20 mouse cellular contexts compared by ENCODE assay signal in genomic region chr2:143940406-143940805, GRCm38 (mm10). TPM values are rescaled to one million over a fixed set of nuclear protein-coding genes. Genes with fewer than 3 reads are reported as not detected.
A peak's percentile ranks its signal among the peaks of the same experiment; 100 is the strongest.
DNase-seq lines count a peak whose midpoint lies in the region; ATAC-seq and TF ChIP-seq lines count a peak whose summit lies in the region.
"Had no signal": no experiment of that assay in that cellular context is flagged by ENCODE, and none has a peak within 500 bp of the region (broad histone marks: within the 10 kb centered on the region; RNA-seq: fewer than 3 reads in every experiment).

No protein-coding gene starts in this region.

- no peak overlapping the region for H3K9ac ChIP-seq in liver, embryonic 12.5 days
- H3K9ac ChIP-seq in liver, embryonic 15.5 days: no peak overlapping the region
- H3K9ac ChIP-seq in midbrain, postnatal 0 days (replicated peaks; ENCODE audit: low read length, poor library complexity, severe bottlenecking): no peak overlapping the region
- H3K9ac ChIP-seq: heart, embryonic 15.5 days; limb, embryonic 12.5 days; lung, embryonic 15.5 days; midbrain, embryonic 13.5 days; neural tube, embryonic 13.5 days had no signal

- peak; percentile 57; the same call in 1 of the 2 replicates for ATAC-seq in liver, embryonic 12.5 days
- ATAC-seq in liver, embryonic 15.5 days (ENCODE audit: insufficient read depth): peak; percentile 71
- no peak for ATAC-seq in midbrain, postnatal 0 days (ENCODE audit: low FRiP score)
- ATAC-seq: forebrain, embryonic 16.5 days; midbrain, embryonic 13.5 days had no signal

- H3K36me3 ChIP-seq in liver, embryonic 12.5 days: peaks cover 65% of the 10 kb centered on the region
- H3K36me3 ChIP-seq in liver, embryonic 15.5 days (replicated peaks): peaks cover 54% of the 10 kb centered on the region
- peaks cover 18% of the 10 kb centered on the region; the same call in 1 of the 2 replicates for H3K36me3 ChIP-seq in midbrain, postnatal 0 days (ENCODE audit: insufficient read depth, low read length)

- DNase-seq in heart, adult 11 months: peak; percentile 79
- DNase-seq in heart, adult 18-20 months: no peak
- no peak for DNase-seq in liver
- DNase-seq in midbrain, postnatal 0 days (ENCODE audit: low spot score): no peak
- no peak for DNase-seq in adrenal gland, postnatal 4 days (ENCODE audit: low spot score in 2 of 2)
- DNase-seq in left cerebral cortex, adult 18-20 months (ENCODE audit: low spot score in 2 of 2): no peak
- DNase-seq: cerebellum, adult 9-10 months; kidney, adult 8-10 months; kidney, postnatal 4 days; thymus, postnatal 36 days had no signal

- no peak overlapping the region for H3K27ac ChIP-seq in liver, embryonic 12.5 days
- no peak overlapping the region; the same call in 1 of the 2 replicates for H3K27ac ChIP-seq in liver, embryonic 15.5 days (replicated peaks)
- no peak overlapping the region for H3K27ac ChIP-seq in midbrain, postnatal 0 days (ENCODE audit: low read depth, low read length)
- H3K27ac ChIP-seq: heart, embryonic 15.5 days; hindbrain, embryonic 10.5 days; limb, embryonic 12.5 days; lung, embryonic 15.5 days; midbrain, embryonic 13.5 days; neural tube, embryonic 13.5 days had no signal

- H3K4me2 ChIP-seq in liver, embryonic 12.5 days: no peak overlapping the region
- H3K4me2 ChIP-seq in liver, embryonic 15.5 days: no peak overlapping the region
- no peak overlapping the region for H3K4me2 ChIP-seq in midbrain, postnatal 0 days (ENCODE audit: low read depth, low read length, poor library complexity, severe bottlenecking)
- H3K4me2 ChIP-seq: heart, embryonic 15.5 days; limb, embryonic 12.5 days; lung, embryonic 15.5 days; midbrain, embryonic 13.5 days; neural tube, embryonic 13.5 days had no signal

- no peak overlapping the region for H3K4me3 ChIP-seq in liver, embryonic 12.5 days
- H3K4me3 ChIP-seq in liver, embryonic 15.5 days (replicated peaks): no peak overlapping the region
- H3K4me3 ChIP-seq in midbrain, postnatal 0 days (ENCODE audit: low read depth, low read length): no peak overlapping the region
- H3K4me3 ChIP-seq: heart, embryonic 15.5 days; hindbrain, embryonic 10.5 days; limb, embryonic 12.5 days; lung, embryonic 15.5 days; midbrain, embryonic 13.5 days; neural tube, embryonic 13.5 days had no signal

- TF ChIP-seq CTCF in midbrain, postnatal 0 days (IDR thresholded peaks at IDR 0.05): no peak

- no peaks in the 10 kb centered on the region for H3K27me3 ChIP-seq in liver, embryonic 12.5 days (replicated peaks)
- H3K27me3 ChIP-seq in liver, embryonic 15.5 days: no peaks in the 10 kb centered on the region
- H3K27me3 ChIP-seq in midbrain, postnatal 0 days (ENCODE audit: insufficient read depth, low read length): no peaks in the 10 kb centered on the region
- H3K27me3 ChIP-seq: heart, embryonic 15.5 days; limb, embryonic 12.5 days; lung, embryonic 15.5 days; midbrain, embryonic 13.5 days; neural tube, embryonic 13.5 days had no signal

- H3K9me3 ChIP-seq in liver, embryonic 12.5 days (replicated peaks): no peaks in the 10 kb centered on the region
- H3K9me3 ChIP-seq in liver, embryonic 15.5 days (replicated peaks): no peaks in the 10 kb centered on the region
- H3K9me3 ChIP-seq in midbrain, postnatal 0 days (ENCODE audit: low read length): no peaks in the 10 kb centered on the region
- H3K9me3 ChIP-seq: G1E; heart, embryonic 15.5 days; hindbrain, embryonic 10.5 days; limb, embryonic 12.5 days; lung, embryonic 15.5 days; midbrain, embryonic 13.5 days; neural tube, embryonic 13.5 days had no signal

- WGBS in liver, embryonic 12.5 days (ENCODE audit: insufficient replicate concordance): 86% methylated on average over 5 of the region's 5 CpGs
- WGBS in liver, embryonic 15.5 days (ENCODE audit: insufficient replicate concordance): 67% methylated on average over 5 of the region's 5 CpGs
- WGBS in midbrain, postnatal 0 days: 89% methylated on average over 5 of the region's 5 CpGs

- no peaks in the 10 kb centered on the region for H3K4me1 ChIP-seq in liver, embryonic 12.5 days
- peaks cover 9% of the 10 kb centered on the region for H3K4me1 ChIP-seq in liver, embryonic 15.5 days (replicated peaks)
- no peaks in the 10 kb centered on the region for H3K4me1 ChIP-seq in midbrain, postnatal 0 days (ENCODE audit: insufficient read depth, low read length)
- H3K4me1 ChIP-seq: limb, embryonic 12.5 days; lung, embryonic 15.5 days; midbrain, embryonic 13.5 days had no signal

RNA-seq across cellular contexts. Expression of gene Dstn, which starts 25.3 kb away (rescaled TPM):
- 100 to 1,000 TPM; 164 to 168 TPM for total RNA-seq in heart, adult 18-20 months (2021)
- polyA plus RNA-seq in liver, embryonic 12.5 days (2016; fragmentation: Nextera tagmentation; extraction: Ambion mirVana): 126 and 136 TPM in 2 replicates
- 119 and 121 TPM in 2 replicates for polyA plus RNA-seq in liver, embryonic 15.5 days (2015; fragmentation: Nextera tagmentation; extraction: Ambion mirVana)
- 244 and 284 TPM in 2 replicates for total RNA-seq in midbrain, postnatal 0 days (2014; rRNA removed)
- polyA plus RNA-seq in midbrain, postnatal 0 days (2015; fragmentation: Nextera tagmentation; extraction: Ambion mirVana): 409 and 413 TPM in 2 replicates
- total RNA-seq in adrenal gland, postnatal 4 days (2021): 100 to 1,000 TPM; 227 to 242 TPM
- 100 to 1,000 TPM; 166 to 173 TPM for total RNA-seq in left cerebral cortex, adult 18-20 months (2021)
